Mouse (Mus musculus) Muller cell, postnatal 12 days (primary cell): ENCODE measurements around the gene Gm20916.
"Not testable (repeated sequence)": the region's sequence is repeated elsewhere in the genome, so short reads cannot be mapped to it uniquely, and the experiment has no call there.

Experiments used
- DNase-seq: peaks from one replicate; pipeline ENCODE4 v3.0.0-alpha.2; 2015; ENCODE audit errors: inconsistent ontology term

Gene Gm20916

GRCm38 (mm10) chrY:79319265-79319664 is at the start of gene Gm20916:
TSS of gene Gm20916 (plus strand) at chrY:79319565.
- not testable (repeated sequence) for DNase-seq
